Mouse (Mus musculus) cerebellum, adult 2 months (tissue): ENCODE data around the gene Apc2.

ENCODE experiments used
- CTCF ChIP-seq: fragments of 200-500 bp; IDR thresholded peaks from 2 replicates; pipeline ENCODE4 v1.5.1; 2011; ENCODE audit warnings: low read depth, mild to moderate bottlenecking, control low read depth, low read length, moderate library complexity, borderline replicate concordance; ENCODE audit not compliant: insufficient read depth
- POLR2A ChIP-seq: fragments of 200-500 bp; IDR thresholded peaks from 2 replicates; pipeline ENCODE4 v1.6.1; 2011; ENCODE audit warnings: low read length, control low read depth, borderline replicate concordance; ENCODE audit not compliant: insufficient read depth

DNA sequence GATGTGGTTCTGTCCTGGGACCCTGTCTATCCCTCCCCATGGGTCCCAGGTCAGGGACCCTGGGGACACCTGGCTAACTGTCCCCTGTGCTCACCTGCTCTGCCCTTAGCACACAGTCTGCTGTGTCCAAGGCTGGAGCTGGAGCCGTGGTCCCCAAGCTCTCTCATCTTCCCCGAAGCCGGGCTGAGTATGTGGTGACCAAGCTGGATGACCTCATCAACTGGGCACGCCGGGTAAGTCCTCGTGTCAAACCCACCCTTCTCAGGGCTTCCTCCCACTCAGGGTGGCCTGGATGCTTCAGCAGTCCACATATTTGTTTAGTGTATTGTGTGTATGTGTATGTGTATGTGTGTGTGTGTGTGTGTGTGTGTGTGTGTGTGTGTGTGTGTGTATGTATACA lies 42.2 kb upstream of the Apc2 start:
- TF ChIP-seq CTCF: no peak
- no peak for TF ChIP-seq POLR2A
